Mouse (Mus musculus) thymus, postnatal 10 days (tissue): ENCODE results near the gene Mfsd4b1.
A peak's percentile ranks its signal among the peaks of the same experiment; 100 is the strongest.
"Not testable (repeated sequence)": the region's sequence is repeated elsewhere in the genome, so short reads cannot be mapped to it uniquely, and the experiment has no call there.

Source experiments
- DNase-seq, 2 experiments: peaks; one replicate each; pipeline ENCODE4 v3.0.0; 2021; ENCODE audit warnings: low spot score in 2 of 2

Gene Mfsd4b1

GRCm38 (mm10) chr10:40034956-40035355 lies 9.9 kb upstream of the Mfsd4b1 start:
- no peak for DNase-seq

- no peak for DNase-seq
Observed at GRCm38 (mm10) chr10:40032897-40033296, 7.8 kb upstream of the Mfsd4b1 start.

- no peak for DNase-seq
Observed at GRCm38 (mm10) chr10:40030716-40031115, 5.6 kb upstream of the Mfsd4b1 start.

- DNase-seq: no peak
Observed at GRCm38 (mm10) chr10:40029610-40030009, 4.5 kb upstream of the Mfsd4b1 start.

GRCm38 (mm10) chr10:40028091-40028490 lies 3.0 kb upstream of the Mfsd4b1 start:
- no peak for DNase-seq

GRCm38 (mm10) chr10:40026546-40026945 lies 1.5 kb upstream of the Mfsd4b1 start:
- DNase-seq: no peak

- DNase-seq: no peak
Observed at GRCm38 (mm10) chr10:40025560-40025959, 492 bp upstream of the Mfsd4b1 start.

GRCm38 (mm10) chr10:40020401-40020800 lies 4.7 kb downstream of the Mfsd4b1 start:
- DNase-seq: no peak

GRCm38 (mm10) chr10:40019492-40019891 lies 5.6 kb downstream of the Mfsd4b1 start:
- no peak for DNase-seq

- DNase-seq: no peak
Observed at GRCm38 (mm10) chr10:40018261-40018860, 6.7 kb downstream of the Mfsd4b1 start.

GRCm38 (mm10) chr10:40009591-40009990 lies 15.5 kb downstream of the Mfsd4b1 start:
- no peak for DNase-seq

GRCm38 (mm10) chr10:40008847-40009246 lies 16.2 kb downstream of the Mfsd4b1 start:
- not testable (repeated sequence) for DNase-seq

GRCm38 (mm10) chr10:40007953-40008352 lies 17.1 kb downstream of the Mfsd4b1 start:
- no peak for DNase-seq

GRCm38 (mm10) chr10:40006963-40007362 lies 18.1 kb downstream of the Mfsd4b1 start:
- no peak for DNase-seq

GRCm38 (mm10) chr10:40000746-40001145 lies 24.3 kb downstream of the Mfsd4b1 start:
- no peak for DNase-seq

- DNase-seq: peak; percentile 50 to 53
Observed at GRCm38 (mm10) chr10:39991155-39991554, 33.9 kb downstream of the Mfsd4b1 start.

- no peak for DNase-seq
Observed at GRCm38 (mm10) chr10:39986466-39986865, 38.6 kb downstream of the Mfsd4b1 start, which contains the start of gene Mfsd4b5. Gene Mfsd4b5, minus strand, starts transcription at chr10:39986646.

GRCm38 (mm10) chr10:39982604-39983003 lies 42.5 kb downstream of the Mfsd4b1 start:
- no peak for DNase-seq

- DNase-seq: no peak
Observed at GRCm38 (mm10) chr10:39978231-39978630, 46.8 kb downstream of the Mfsd4b1 start.

GRCm38 (mm10) chr10:39977346-39977745 lies 47.7 kb downstream of the Mfsd4b1 start:
- no peak for DNase-seq

- DNase-seq: no peak
Observed at GRCm38 (mm10) chr10:39975771-39976170, 49.3 kb downstream of the Mfsd4b1 start.

GRCm38 (mm10) chr10:39974982-39975381 lies 50.1 kb downstream of the Mfsd4b1 start:
- no peak for DNase-seq

GRCm38 (mm10) chr10:39967512-39967911 lies 57.6 kb downstream of the Mfsd4b1 start:
- DNase-seq: no peak

GRCm38 (mm10) chr10:39961906-39962305 lies 63.2 kb downstream of the Mfsd4b1 start:
- no peak for DNase-seq
